Comparison of ENCODE assay signal across 8 mouse cellular contexts in genomic region chr8:122335638-122336250, GRCm38 (mm10). TPM values are rescaled to one million over a fixed set of nuclear protein-coding genes. Genes with fewer than 3 reads are reported as not detected.
DNase-seq lines count a peak whose midpoint lies in the region; ATAC-seq and TF ChIP-seq lines count a peak whose summit lies in the region.

No protein-coding gene starts in this region.

- TF ChIP-seq CTCF in heart, postnatal 0 days (IDR thresholded peaks at IDR 0.05; ENCODE audit: low read depth): no peak

- intact Hi-C loops in heart, postnatal 10 days (cut with DNase I): no loop called here

- no peaks in the 10 kb centered on the region for H3K9me3 ChIP-seq in heart, postnatal 0 days (replicated peaks; ENCODE audit: control insufficient read depth, low read length)
- H3K9me3 ChIP-seq in forebrain, embryonic 15.5 days: no peaks in the 10 kb centered on the region
- H3K9me3 ChIP-seq in limb, embryonic 13.5 days: no peaks in the 10 kb centered on the region
- H3K9me3 ChIP-seq in neural tube, embryonic 12.5 days: no peaks in the 10 kb centered on the region

- no peak for DNase-seq in heart, postnatal 0 days (ENCODE audit: low spot score)
- DNase-seq in heart, postnatal 10 days: no peak
- DNase-seq in MN1 (ENCODE audit: low spot score): no peak
- no peak for DNase-seq in urinary bladder, adult 2 months (ENCODE audit: low spot score)

- H3K36me3 ChIP-seq in heart, postnatal 0 days (replicated peaks; ENCODE audit: control insufficient read depth, insufficient read depth, low read length): peaks cover 59% of the 10 kb centered on the region
- no peaks in the 10 kb centered on the region for H3K36me3 ChIP-seq in forebrain, embryonic 15.5 days
- H3K36me3 ChIP-seq in limb, embryonic 13.5 days: peaks cover 4% of the 10 kb centered on the region; the same call in 1 of the 2 replicates
- no peaks in the 10 kb centered on the region for H3K36me3 ChIP-seq in neural tube, embryonic 12.5 days

- H3K9ac ChIP-seq in heart, postnatal 0 days (replicated peaks; ENCODE audit: low read depth, low read length): no peak overlapping the region
- H3K9ac ChIP-seq in forebrain, embryonic 15.5 days (replicated peaks): peak overlapping the region; percentile 55
- peak overlapping the region; percentile 69 for H3K9ac ChIP-seq in limb, embryonic 13.5 days
- H3K9ac ChIP-seq in neural tube, embryonic 12.5 days: peak overlapping the region; percentile 61

- 0 out of 2 replicates have a peak overlapping the region, but pooled peaks have one; percentile 7 for H3K4me3 ChIP-seq in heart, postnatal 0 days (ENCODE audit: low read depth, low read length)
- peak overlapping the region; percentile 59 for H3K4me3 ChIP-seq in forebrain, embryonic 15.5 days
- peak overlapping the region; percentile 65 for H3K4me3 ChIP-seq in limb, embryonic 13.5 days
- H3K4me3 ChIP-seq in neural tube, embryonic 12.5 days: peak overlapping the region; percentile 51

- H3K27me3 ChIP-seq in heart, postnatal 0 days (ENCODE audit: control insufficient read depth, insufficient read depth, low read length): no peaks in the 10 kb centered on the region
- H3K27me3 ChIP-seq in forebrain, embryonic 15.5 days: peaks cover 61% of the 10 kb centered on the region
- H3K27me3 ChIP-seq in limb, embryonic 13.5 days: peaks cover 61% of the 10 kb centered on the region
- H3K27me3 ChIP-seq in neural tube, embryonic 12.5 days (replicated peaks): peaks cover 61% of the 10 kb centered on the region

- ATAC-seq in heart, postnatal 0 days (ENCODE audit: insufficient read depth, low read depth): no peak
- ATAC-seq in forebrain, embryonic 15.5 days (replicated peaks): peak; percentile 41; the same call in 1 of the 2 replicates
- ATAC-seq in limb, embryonic 13.5 days (ENCODE audit: low FRiP score, low read depth): peak; percentile 49
- ATAC-seq in neural tube, embryonic 12.5 days (ENCODE audit: low FRiP score, low read depth): peak; percentile 26
- no peak for ATAC-seq in granulocyte monocyte progenitor cell, adult 5-6 weeks (replicated peaks; ENCODE audit: poor library complexity, severe bottlenecking)

- peaks cover 6% of the 10 kb centered on the region for H3K4me1 ChIP-seq in heart, postnatal 0 days (ENCODE audit: control insufficient read depth, insufficient read depth)
- H3K4me1 ChIP-seq in forebrain, embryonic 15.5 days: peaks cover 18% of the 10 kb centered on the region
- peaks cover 22% of the 10 kb centered on the region for H3K4me1 ChIP-seq in limb, embryonic 13.5 days
- H3K4me1 ChIP-seq in neural tube, embryonic 12.5 days: peaks cover 17% of the 10 kb centered on the region; the same call in 1 of the 2 replicates

- peak overlapping the region; percentile 40 for H3K4me2 ChIP-seq in heart, postnatal 0 days (ENCODE audit: low read depth, low read length)
- peak overlapping the region; percentile 87 for H3K4me2 ChIP-seq in forebrain, embryonic 15.5 days (replicated peaks)
- peak overlapping the region; percentile 92 for H3K4me2 ChIP-seq in limb, embryonic 13.5 days (replicated peaks)
- H3K4me2 ChIP-seq in neural tube, embryonic 12.5 days (replicated peaks): peak overlapping the region; percentile 94

- WGBS in heart, postnatal 0 days: 74% methylated on average over 45 of the region's 57 CpGs
- 8% methylated on average over 57 of the region's 57 CpGs for WGBS in forebrain, embryonic 15.5 days
- 13% methylated on average over 56 of the region's 57 CpGs for WGBS in limb, embryonic 13.5 days
- 5% methylated on average over 57 of the region's 57 CpGs for WGBS in neural tube, embryonic 12.5 days

- H3K27ac ChIP-seq in heart, postnatal 0 days (ENCODE audit: low read depth): no peak overlapping the region
- H3K27ac ChIP-seq in forebrain, embryonic 15.5 days (replicated peaks): no peak overlapping the region
- H3K27ac ChIP-seq in limb, embryonic 13.5 days: no peak overlapping the region
- no peak overlapping the region for H3K27ac ChIP-seq in neural tube, embryonic 12.5 days

- no peak for TF ChIP-seq EP300 in heart, postnatal 0 days (IDR thresholded peaks at IDR 0.05; ENCODE audit: low read depth)

RNA-seq across cellular contexts. Expression of gene Trhr2, which starts 24.8 kb away (rescaled TPM):
- total RNA-seq in heart, postnatal 0 days (2014; rRNA removed; ENCODE audit: low replicate concordance): not detected in 2 replicates
- not detected in 2 replicates for polyA plus RNA-seq in heart, postnatal 0 days (2015; fragmentation: Nextera tagmentation; extraction: Ambion mirVana)
- not detected for total RNA-seq in heart, postnatal 10 days (2021)
- polyA plus RNA-seq in forebrain, embryonic 15.5 days (2015; fragmentation: Nextera tagmentation; extraction: Ambion mirVana): not detected in 2 replicates
- 0.14 and 0.38 TPM in 2 replicates for polyA plus RNA-seq in limb, embryonic 13.5 days (2015; fragmentation: Nextera tagmentation; extraction: Ambion mirVana)
- polyA plus RNA-seq in neural tube, embryonic 12.5 days (2016; fragmentation: Nextera tagmentation; extraction: Ambion mirVana): not detected in 2 replicates
- total RNA-seq in granulocyte monocyte progenitor cell, adult 5-6 weeks (2014; fragmentation: Nextera tagmentation): not detected in 2 replicates
- total RNA-seq in granulocyte monocyte progenitor cell, adult 5-6 weeks (2017): not detected in 2 replicates
- polyA plus RNA-seq in urinary bladder, adult 2 months (2012; rRNA removed): 0.19 and 0.23 TPM in 2 replicates

RNA-seq across cellular contexts. Expression of gene Zc3h18, which starts 40.7 kb away (rescaled TPM):
- total RNA-seq in heart, postnatal 0 days (2014; rRNA removed; ENCODE audit: low replicate concordance): 8.4 and 23.1 TPM in 2 replicates
- 13.9 and 14.4 TPM in 2 replicates for polyA plus RNA-seq in heart, postnatal 0 days (2015; fragmentation: Nextera tagmentation; extraction: Ambion mirVana)
- total RNA-seq in heart, postnatal 10 days (2021): 10 to 100 TPM; 25.5 to 27.5 TPM
- polyA plus RNA-seq in forebrain, embryonic 15.5 days (2015; fragmentation: Nextera tagmentation; extraction: Ambion mirVana): 48.4 and 50.1 TPM in 2 replicates
- 59.2 and 59.9 TPM in 2 replicates for polyA plus RNA-seq in limb, embryonic 13.5 days (2015; fragmentation: Nextera tagmentation; extraction: Ambion mirVana)
- polyA plus RNA-seq in neural tube, embryonic 12.5 days (2016; fragmentation: Nextera tagmentation; extraction: Ambion mirVana): 57.1 and 62.4 TPM in 2 replicates
- total RNA-seq in granulocyte monocyte progenitor cell, adult 5-6 weeks (2014; fragmentation: Nextera tagmentation): 42.9 and 43.9 TPM in 2 replicates
- total RNA-seq in granulocyte monocyte progenitor cell, adult 5-6 weeks (2017): 66.9 and 67.0 TPM in 2 replicates
- 26.4 and 29.9 TPM in 2 replicates for polyA plus RNA-seq in urinary bladder, adult 2 months (2012; rRNA removed)

RNA-seq across cellular contexts. Expression of gene Zfpm1, which starts 53.8 kb away (rescaled TPM):
- total RNA-seq in heart, postnatal 0 days (2014; rRNA removed; ENCODE audit: low replicate concordance): 28.4 and 45.3 TPM in 2 replicates
- polyA plus RNA-seq in heart, postnatal 0 days (2015; fragmentation: Nextera tagmentation; extraction: Ambion mirVana): 2.3 and 2.5 TPM in 2 replicates
- 10 to 100 TPM; 35.3 to 38.0 TPM for total RNA-seq in heart, postnatal 10 days (2021)
- 0.89 and 0.92 TPM in 2 replicates for polyA plus RNA-seq in forebrain, embryonic 15.5 days (2015; fragmentation: Nextera tagmentation; extraction: Ambion mirVana)
- polyA plus RNA-seq in limb, embryonic 13.5 days (2015; fragmentation: Nextera tagmentation; extraction: Ambion mirVana): 0.80 and 1.1 TPM in 2 replicates
- polyA plus RNA-seq in neural tube, embryonic 12.5 days (2016; fragmentation: Nextera tagmentation; extraction: Ambion mirVana): 2.2 and 2.3 TPM in 2 replicates
- total RNA-seq in granulocyte monocyte progenitor cell, adult 5-6 weeks (2014; fragmentation: Nextera tagmentation): 1.7 and 3.4 TPM in 2 replicates
- 5.5 and 7.9 TPM in 2 replicates for total RNA-seq in granulocyte monocyte progenitor cell, adult 5-6 weeks (2017)
- 13.2 and 16.2 TPM in 2 replicates for polyA plus RNA-seq in urinary bladder, adult 2 months (2012; rRNA removed)

Comparison
In these comparisons a context has a peak if more than half of its experiments do, and no peak if none do; other contexts are left out.
1. ATAC-seq: peak in forebrain, embryonic 15.5 days (single experiment), limb, embryonic 13.5 days (single experiment) and neural tube, embryonic 12.5 days (single experiment); none in heart, postnatal 0 days (single experiment) and granulocyte monocyte progenitor cell, adult 5-6 weeks (single experiment).
2. H3K4me2 ChIP-seq: peak in every context shown above with its lines; median percentile 94 in neural tube, embryonic 12.5 days; 92 in limb, embryonic 13.5 days; 87 in forebrain, embryonic 15.5 days; 40 in heart, postnatal 0 days.
3. H3K4me3 ChIP-seq: peak in every context shown above with its lines; median percentile 65 in limb, embryonic 13.5 days; 59 in forebrain, embryonic 15.5 days; 51 in neural tube, embryonic 12.5 days; 7 in heart, postnatal 0 days.